8 mouse cellular contexts compared by ENCODE assay signal in the genomic region with DNA sequence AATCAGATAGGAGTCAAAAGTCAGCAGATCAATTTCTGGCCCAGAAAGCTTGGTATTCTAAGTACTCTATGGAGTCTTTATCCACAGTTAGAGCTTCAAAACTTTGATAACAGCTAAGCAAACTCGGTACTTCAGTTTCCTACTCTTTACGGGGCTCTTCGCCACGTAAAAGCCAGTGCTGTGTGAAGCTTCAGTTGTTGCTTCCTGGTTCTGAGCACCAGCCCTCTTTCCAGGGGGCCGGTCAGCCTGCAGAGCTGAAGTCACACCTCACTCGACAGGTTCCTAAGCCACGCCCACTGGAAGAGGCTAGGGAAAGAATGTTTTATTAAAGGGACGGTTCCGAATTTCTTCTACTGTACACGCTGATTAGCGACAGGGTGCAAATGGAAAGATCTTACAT. TPM values are rescaled to one million over a fixed set of nuclear protein-coding genes. Genes with fewer than 3 reads are reported as not detected.
DNase-seq lines count a peak whose midpoint lies in the region; ATAC-seq and TF ChIP-seq lines count a peak whose summit lies in the region.

No protein-coding gene starts in this region.

- H3K4me1 ChIP-seq in heart, postnatal 0 days (ENCODE audit: control insufficient read depth, insufficient read depth), result no peaks in the 10 kb centered on the region
- H3K4me1 ChIP-seq in limb, embryonic 10.5 days, result no peaks in the 10 kb centered on the region

- DNase-seq in ES-CJ7 (ENCODE audit: low read depth, low spot score), result peak; percentile 55
- DNase-seq in c-Kit-positive CD71-negative TER-119-negative erythroid progenitor cells, embryonic 14.5 days (ENCODE audit: low read depth), result peak; percentile 58
- peak; percentile 51 for DNase-seq in heart, postnatal 0 days (ENCODE audit: low spot score)
- DNase-seq in limb, embryonic 10.5 days (ENCODE audit: low spot score), result no peak
- DNase-seq in mesoderm, embryonic 11.5 days (ENCODE audit: low read depth, low spot score), result peak; percentile 23
- peak; percentile 25 for DNase-seq in urinary bladder, adult 2 months (ENCODE audit: low spot score)
- no peak for DNase-seq in right cerebral cortex, adult 2 months (ENCODE audit: low spot score in 2 of 2)
- DNase-seq in gastrocnemius, postnatal 10 days, result no peak

- peak; percentile 90 for ATAC-seq in heart, postnatal 0 days (ENCODE audit: insufficient read depth, low read depth)

- WGBS in heart, postnatal 0 days, result 7% methylated on average over 11 of the region's 11 CpGs
- 6% methylated on average over 11 of the region's 11 CpGs for WGBS in limb, embryonic 10.5 days

- no peaks in the 10 kb centered on the region for H3K36me3 ChIP-seq in heart, postnatal 0 days (replicated peaks; ENCODE audit: control insufficient read depth, insufficient read depth, low read length)
- H3K36me3 ChIP-seq in limb, embryonic 10.5 days, result no peaks in the 10 kb centered on the region

- H3K9me3 ChIP-seq in heart, postnatal 0 days (replicated peaks; ENCODE audit: control insufficient read depth, low read length), result no peaks in the 10 kb centered on the region
- H3K9me3 ChIP-seq in limb, embryonic 10.5 days (replicated peaks), result no peaks in the 10 kb centered on the region

- H3K27ac ChIP-seq in heart, postnatal 0 days (ENCODE audit: low read depth), result no peak overlapping the region
- no peak overlapping the region for H3K27ac ChIP-seq in limb, embryonic 10.5 days

- no peak for TF ChIP-seq CTCF in heart, postnatal 0 days (IDR thresholded peaks at IDR 0.05; ENCODE audit: low read depth)

- TF ChIP-seq EP300 in heart, postnatal 0 days (IDR thresholded peaks at IDR 0.05; ENCODE audit: low read depth), result no peak

- no peaks in the 10 kb centered on the region for H3K27me3 ChIP-seq in heart, postnatal 0 days (ENCODE audit: control insufficient read depth, insufficient read depth, low read length)
- H3K27me3 ChIP-seq in limb, embryonic 10.5 days (ENCODE audit: low read depth, poor library complexity, severe bottlenecking), result no peaks in the 10 kb centered on the region

- H3K4me3 ChIP-seq in heart, postnatal 0 days (ENCODE audit: low read depth, low read length), result peak overlapping the region; percentile 39
- H3K4me3 ChIP-seq in limb, embryonic 10.5 days, result peak overlapping the region; percentile 15; the same call in 1 of the 2 replicates

- peak overlapping the region; percentile 42 for H3K9ac ChIP-seq in heart, postnatal 0 days (replicated peaks; ENCODE audit: low read depth, low read length)

- H3K4me2 ChIP-seq in heart, postnatal 0 days (ENCODE audit: low read depth, low read length), result peak overlapping the region; percentile 77

RNA-seq across cellular contexts. Expression of a gene that starts 36.6 kb away (rescaled TPM):
- 0.46 and 0.58 TPM in 2 replicates for total RNA-seq in heart, postnatal 0 days (2014; rRNA removed; ENCODE audit: low replicate concordance)
- polyA plus RNA-seq in heart, postnatal 0 days (2015; fragmentation: Nextera tagmentation; extraction: Ambion mirVana), result 0.59 and 0.72 TPM in 2 replicates
- 1.1 and 1.2 TPM in 2 replicates for polyA plus RNA-seq in limb, embryonic 10.5 days (2016; fragmentation: Nextera tagmentation; extraction: Ambion mirVana)
- 1.3 and 1.9 TPM in 2 replicates for polyA plus RNA-seq in urinary bladder, adult 2 months (2012; rRNA removed)
- total RNA-seq in gastrocnemius, postnatal 10 days (2021), result under 1 TPM; 0.41 to 0.59 TPM

RNA-seq across cellular contexts. Expression of a gene that starts 47.0 kb away (rescaled TPM):
- 1.0 TPM in 2 replicates for total RNA-seq in heart, postnatal 0 days (2014; rRNA removed; ENCODE audit: low replicate concordance)
- polyA plus RNA-seq in heart, postnatal 0 days (2015; fragmentation: Nextera tagmentation; extraction: Ambion mirVana), result 2.0 and 2.7 TPM in 2 replicates
- polyA plus RNA-seq in limb, embryonic 10.5 days (2016; fragmentation: Nextera tagmentation; extraction: Ambion mirVana), result 3.4 and 6.3 TPM in 2 replicates
- polyA plus RNA-seq in urinary bladder, adult 2 months (2012; rRNA removed), result 6.6 and 6.9 TPM in 2 replicates
- total RNA-seq in gastrocnemius, postnatal 10 days (2021), result 1 to 10 TPM; 1.4 to 1.7 TPM

Comparison
In these comparisons a context has a peak if more than half of its experiments do, and no peak if none do; other contexts are left out.
1. DNase-seq: peak in ES-CJ7 (single experiment), c-Kit-positive CD71-negative TER-119-negative erythroid progenitor cells, embryonic 14.5 days (single experiment), heart, postnatal 0 days (single experiment), mesoderm, embryonic 11.5 days (single experiment) and urinary bladder, adult 2 months (single experiment); none in limb, embryonic 10.5 days (single experiment), right cerebral cortex, adult 2 months (0 of 2) and gastrocnemius, postnatal 10 days (single experiment).